Mouse (Mus musculus) liver, embryonic 13.5 days (tissue): Measurements from ENCODE around the gene Lpp. TPM values are rescaled to one million over a fixed set of nuclear protein-coding genes. Genes with fewer than 3 reads are reported as not detected.

Experiments
- ATAC-seq: fragments of 200-750 bp; cut with Nextera tagmentation; 2 replicates; pipeline ENCODE4 v1.8.0; 2017; ENCODE audit warnings: low read depth, mild to moderate bottlenecking, moderate number of reproducible peaks, moderate library complexity
- DNase-seq: peaks from one replicate; pipeline ENCODE4 v3.0.0; 2022
- H3K27ac ChIP-seq: fragments of 300-500 bp; sonication (generic); 2 replicates; pipeline ENCODE4 v1.5.1; 2015; ENCODE audit warnings: moderate library complexity, mild to moderate bottlenecking, inconsistent platforms
- H3K27me3 ChIP-seq: fragments of 300-500 bp; sonication (generic); 2 replicates; pipeline ENCODE4 v1.6.1; 2015; ENCODE audit warnings: mild to moderate bottlenecking, inconsistent platforms
- H3K36me3 ChIP-seq: fragments of 300-500 bp; sonication (generic); 2 replicates; pipeline ENCODE4 v1.6.1; 2015; ENCODE audit warnings: mild to moderate bottlenecking, inconsistent platforms
- H3K4me1 ChIP-seq: fragments of 300-500 bp; sonication (generic); replicated peaks from 2 replicates; pipeline ENCODE4 v1.6.1; 2015; ENCODE audit warnings: inconsistent platforms
- H3K4me2 ChIP-seq: fragments of 300-500 bp; sonication (generic); 2 replicates; pipeline ENCODE4 v1.6.1; 2015; ENCODE audit warnings: inconsistent platforms, mild to moderate bottlenecking, moderate library complexity
- H3K4me3 ChIP-seq: fragments of 300-500 bp; sonication (generic); replicated peaks from 2 replicates; pipeline ENCODE4 v1.5.1; 2015; ENCODE audit warnings: mild to moderate bottlenecking, inconsistent platforms
- H3K9ac ChIP-seq: fragments of 300-500 bp; sonication (generic); 2 replicates; pipeline ENCODE4 v1.6.1; 2015; ENCODE audit warnings: mild to moderate bottlenecking, inconsistent platforms
- H3K9me3 ChIP-seq: fragments of 300-500 bp; sonication (generic); replicated peaks from 2 replicates; pipeline ENCODE4 v1.6.1; 2016; ENCODE audit warnings: inconsistent platforms
- WGBS: fragments of 180-500 bp; shearing (Covaris S2); methylation state at CpG from one replicate; pipeline ENCODE4 v1.1.7; 2015; ENCODE audit not compliant: insufficient replicate concordance; 5-methylcytosine and 5-hydroxymethylcytosine counted together
- microRNA counts: library from miRNA; unstranded; fragments of <30 nt; microRNA quantifications from one replicate; lab custom pipeline; 2016
- microRNA-seq: library from miRNA; unstranded; fragments of <30 nt; microRNA quantifications from one replicate; pipeline ENCODE4, GENCODE M21; 2016
- polyA plus RNA-seq: library from polyadenylated mRNA; unstranded; fragments of >200 nt; fragmentation: Nextera tagmentation; extraction: Ambion mirVana; gene quantifications from 2 replicates; pipeline ENCODE4 v1.2.1, GENCODE M21; 2015

Lpp gene
- polyA plus RNA-seq, 1 experiment from 2014 or later, result 6.1 TPM

DNA sequence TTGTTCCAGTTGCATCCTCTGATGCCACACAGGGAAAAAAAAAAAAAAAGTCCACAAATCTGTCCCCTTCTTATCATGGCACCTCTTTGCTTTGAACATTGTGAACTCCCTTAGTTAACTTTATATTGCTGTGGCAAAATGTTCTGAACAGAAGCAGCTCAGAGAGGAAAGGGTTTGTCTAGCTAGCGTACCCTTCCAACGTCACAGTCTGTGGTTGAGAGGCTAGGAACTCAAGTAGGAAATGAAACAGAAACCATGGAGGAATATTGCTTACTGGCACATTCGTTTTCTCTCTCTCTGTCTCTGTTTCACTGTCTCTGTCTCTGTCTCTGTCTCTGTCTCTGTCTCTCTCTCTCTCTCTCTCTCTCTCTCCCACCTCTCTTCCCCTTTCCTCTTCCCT, 631.3 kb downstream of the Lpp start:
- no peak overlapping the region for H3K9ac ChIP-seq
- H3K4me2 ChIP-seq, result no peak overlapping the region
- WGBS, result 38% methylated on average over 3 of the region's 3 CpGs
- no peaks in the 10 kb centered on the region for H3K4me1 ChIP-seq
- H3K27me3 ChIP-seq, result no peaks in the 10 kb centered on the region
- no peak overlapping the region for H3K27ac ChIP-seq
- no peak for ATAC-seq
- H3K9me3 ChIP-seq, result no peaks in the 10 kb centered on the region
- H3K36me3 ChIP-seq, result no peaks in the 10 kb centered on the region
- no peak for DNase-seq
- no peak overlapping the region for H3K4me3 ChIP-seq

DNA sequence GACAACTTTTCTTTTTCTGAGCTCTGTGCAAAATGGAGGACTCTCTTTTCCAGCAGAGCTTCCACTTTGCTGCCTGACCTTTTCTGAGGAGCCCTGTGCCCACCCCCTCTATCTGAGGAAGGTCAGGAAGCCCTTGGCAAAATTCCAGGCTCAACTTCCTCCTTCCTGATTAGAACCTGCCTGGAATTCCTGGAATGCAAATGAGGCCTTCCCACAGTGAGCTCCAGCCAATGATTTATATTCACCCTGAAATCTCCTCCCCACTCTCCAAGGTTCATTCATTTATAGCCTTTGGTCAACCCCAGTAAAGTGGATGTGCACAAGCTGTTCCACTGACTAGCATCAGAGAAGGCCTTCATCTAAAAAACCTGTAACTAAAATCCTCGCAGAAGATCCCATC, 632.9 kb downstream of the Lpp start:
- Histone ChIP-seq H3K36me3 (no peaks in the 10 kb centered on the region), H3K4me1 (no peaks in the 10 kb centered on the region), H3K27me3 (no peaks in the 10 kb centered on the region), H3K27ac (no peak overlapping the region), H3K4me2 (no peak overlapping the region), H3K9ac (no peak overlapping the region), H3K9me3 (no peaks in the 10 kb centered on the region), H3K4me3 (no peak overlapping the region)
- 42% methylated on average over 1 of the region's 1 CpGs for WGBS
- no peak for DNase-seq
- no peak for ATAC-seq

DNA sequence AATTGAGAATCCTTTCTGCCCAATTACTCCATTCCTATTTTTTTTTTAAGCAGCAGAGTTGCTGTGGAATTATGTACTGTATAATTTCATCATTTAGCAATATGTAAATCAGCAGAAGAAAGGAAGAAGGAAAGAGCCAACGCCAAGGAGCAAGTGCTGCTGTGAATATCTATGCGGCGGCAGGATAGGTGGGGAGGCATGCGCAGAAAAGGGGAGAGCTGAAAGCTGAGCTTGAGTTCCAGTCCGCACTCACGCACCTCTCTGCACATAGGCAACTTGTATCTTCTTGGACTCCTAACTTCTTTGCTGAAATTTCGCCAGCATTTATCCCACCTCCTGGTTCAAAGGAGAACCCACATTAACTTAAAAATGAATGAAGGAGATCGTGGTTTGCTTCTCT, 636.2 kb downstream of the Lpp start:
- Histone ChIP-seq H3K4me1 (no peaks in the 10 kb centered on the region), H3K36me3 (no peaks in the 10 kb centered on the region), H3K27ac (no peak overlapping the region), H3K9ac (no peak overlapping the region), H3K4me3 (no peak overlapping the region), H3K9me3 (no peaks in the 10 kb centered on the region), H3K27me3 (no peaks in the 10 kb centered on the region), H3K4me2 (no peak overlapping the region)
- 69% methylated on average over 8 of the region's 8 CpGs for WGBS
- DNase-seq (no peak), ATAC-seq (no peak)

DNA sequence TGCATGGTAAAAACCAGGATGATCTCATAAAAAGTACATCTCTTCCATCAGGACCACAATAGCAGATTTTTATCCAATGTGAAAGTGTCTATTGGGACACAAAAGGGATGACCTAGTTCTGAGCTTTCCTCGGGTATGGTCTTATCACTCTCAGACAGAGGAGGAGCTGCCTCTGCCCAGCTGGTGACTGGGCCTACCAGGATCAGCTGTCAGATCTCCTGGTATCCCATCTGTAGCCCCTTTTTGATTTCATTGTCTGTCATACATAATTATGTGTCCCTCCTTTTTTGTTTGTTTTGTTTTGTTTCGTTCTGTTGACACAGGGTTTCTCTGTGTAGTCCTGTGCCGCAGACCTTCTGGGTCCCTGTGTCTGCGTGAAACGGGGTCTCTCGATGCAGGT, 644.1 kb downstream of the Lpp start:
- no peak for ATAC-seq
- 65% methylated on average over 6 of the region's 6 CpGs for WGBS
- no peaks in the 10 kb centered on the region for H3K36me3 ChIP-seq
- DNase-seq, result no peak
- H3K27me3 ChIP-seq, result no peaks in the 10 kb centered on the region
- no peak overlapping the region for H3K27ac ChIP-seq
- no peaks in the 10 kb centered on the region for H3K4me1 ChIP-seq
- no peak overlapping the region for H3K4me3 ChIP-seq
- no peaks in the 10 kb centered on the region for H3K9me3 ChIP-seq
- no peak overlapping the region for H3K4me2 ChIP-seq
- no peak overlapping the region for H3K9ac ChIP-seq

DNA sequence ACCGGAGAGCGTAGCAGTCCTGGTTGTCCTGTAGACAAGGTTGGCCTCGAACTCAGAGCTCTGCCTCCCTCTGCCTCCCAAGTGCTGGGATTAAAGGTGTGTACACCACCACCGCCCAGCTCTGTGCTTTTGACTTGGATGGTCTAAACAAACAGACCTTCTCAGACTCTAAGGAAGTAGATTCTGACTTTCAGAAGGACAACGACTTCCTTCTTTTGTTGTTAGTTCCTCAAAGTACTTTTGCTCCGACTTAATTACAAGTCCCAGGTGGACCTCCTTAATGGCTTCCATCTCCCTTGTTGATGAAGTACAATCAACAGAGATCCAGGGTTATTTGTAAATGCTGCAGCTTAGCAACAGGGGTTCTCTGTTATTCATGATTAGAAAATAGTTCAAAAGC, 645.2 kb downstream of the Lpp start:
- ATAC-seq (no peak), DNase-seq (no peak)
- no peaks in the 10 kb centered on the region for H3K27me3 ChIP-seq
- no peak overlapping the region for H3K27ac ChIP-seq
- no peaks in the 10 kb centered on the region for H3K4me1 ChIP-seq
- no peak overlapping the region for H3K4me2 ChIP-seq
- WGBS, result 50% methylated on average over 6 of the region's 6 CpGs
- H3K36me3 ChIP-seq, result no peaks in the 10 kb centered on the region
- H3K4me3 ChIP-seq, result no peak overlapping the region
- H3K9ac ChIP-seq, result no peak overlapping the region
- H3K9me3 ChIP-seq, result no peaks in the 10 kb centered on the region

DNA sequence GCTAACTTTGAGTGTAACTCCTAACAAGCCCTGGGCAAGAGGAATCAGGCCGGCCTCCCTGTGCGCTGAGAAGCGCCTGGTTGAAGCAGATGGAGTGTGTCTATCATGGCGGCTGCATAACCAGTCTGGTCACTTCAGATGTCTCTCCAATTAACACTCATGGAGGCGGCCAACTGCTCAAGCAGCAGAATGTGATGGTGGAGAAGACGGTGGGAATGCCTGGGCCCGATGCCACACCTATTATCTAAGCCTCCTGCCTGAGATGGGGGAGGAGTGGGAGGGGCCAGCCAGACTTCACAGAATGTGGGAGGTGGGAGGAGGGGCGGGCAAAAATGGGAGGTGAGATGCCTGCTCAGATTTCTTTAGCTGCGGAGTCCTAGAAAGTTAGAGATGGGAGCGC, 646.6 kb downstream of the Lpp start:
- H3K4me3 ChIP-seq, result no peak overlapping the region
- no peak overlapping the region for H3K27ac ChIP-seq
- H3K4me2 ChIP-seq, result no peak overlapping the region
- ATAC-seq (no peak), DNase-seq (no peak)
- H3K27me3 ChIP-seq, result no peaks in the 10 kb centered on the region
- no peaks in the 10 kb centered on the region for H3K36me3 ChIP-seq
- no peaks in the 10 kb centered on the region for H3K9me3 ChIP-seq
- H3K9ac ChIP-seq, result no peak overlapping the region
- H3K4me1 ChIP-seq, result no peaks in the 10 kb centered on the region
- 56% methylated on average over 10 of the region's 10 CpGs for WGBS

DNA sequence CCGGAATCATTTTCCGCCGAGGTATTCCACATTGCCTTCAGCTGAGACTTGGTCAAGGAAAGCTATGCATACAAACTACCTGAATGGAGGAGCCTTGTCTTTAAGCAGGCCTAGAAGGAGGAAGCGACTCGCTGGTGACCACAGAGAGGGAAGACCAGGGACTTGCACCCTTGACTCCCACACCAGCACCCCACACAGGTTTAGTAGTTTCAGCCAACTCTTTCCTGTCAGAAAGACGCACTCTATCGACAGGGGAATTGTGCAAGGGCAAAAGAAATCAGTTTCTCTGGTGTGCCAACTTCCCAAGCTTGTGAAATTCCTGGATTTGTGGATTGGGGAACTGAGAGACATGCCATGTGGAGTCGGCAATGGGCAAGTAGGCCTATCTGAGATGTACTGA, 647.9 kb downstream of the Lpp start:
- Histone ChIP-seq H3K9ac (no peak overlapping the region), H3K4me2 (no peak overlapping the region), H3K27me3 (no peaks in the 10 kb centered on the region), H3K4me3 (no peak overlapping the region), H3K36me3 (no peaks in the 10 kb centered on the region), H3K4me1 (no peaks in the 10 kb centered on the region), H3K27ac (no peak overlapping the region), H3K9me3 (no peaks in the 10 kb centered on the region)
- no peak for ATAC-seq
- 57% methylated on average over 8 of the region's 8 CpGs for whole genome bisulfite sequencing
- no peak for DNase-seq

DNA sequence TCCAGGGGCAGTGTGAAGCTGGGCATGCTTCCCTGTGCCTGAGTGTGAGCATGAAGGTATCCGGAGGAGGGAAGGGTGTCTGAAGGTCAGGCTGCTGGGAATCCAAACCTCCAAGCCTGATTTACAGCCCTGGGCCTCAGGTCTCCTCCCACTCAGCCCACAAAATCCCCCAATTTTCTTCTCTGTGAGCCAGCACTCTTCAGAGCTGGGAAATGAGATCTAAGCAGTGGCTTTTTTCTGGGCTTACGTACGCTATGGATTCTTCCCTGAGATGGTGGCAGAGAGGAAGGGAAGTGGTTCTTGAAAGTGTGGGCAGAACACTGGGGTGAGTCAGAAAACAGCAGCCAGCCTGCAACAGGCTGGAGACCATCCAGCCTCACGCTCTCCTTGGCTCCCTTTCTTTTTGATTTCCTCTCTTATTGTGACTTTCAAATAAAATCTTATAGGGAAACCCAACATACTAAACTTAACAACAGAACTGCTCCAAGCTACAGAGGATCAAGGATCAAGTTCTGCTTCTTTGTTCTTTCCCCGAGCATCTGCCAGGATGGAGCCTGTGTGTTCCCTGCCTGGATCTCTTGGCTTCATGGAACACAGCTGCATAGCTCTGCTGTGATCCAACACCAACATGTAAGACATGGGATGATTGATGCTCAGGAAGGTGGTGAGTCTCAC, 648.7 kb downstream of the Lpp start:
- DNase-seq, result no peak

More for the DNA sequence above, 648.7 kb downstream of the Lpp start:
- Histone ChIP-seq H3K4me3 (no peak overlapping the region), H3K36me3 (no peaks in the 10 kb centered on the region), H3K9me3 (no peaks in the 10 kb centered on the region), H3K9ac (no peak overlapping the region), H3K27me3 (no peaks in the 10 kb centered on the region), H3K4me1 (no peaks in the 10 kb centered on the region), H3K27ac (no peak overlapping the region), H3K4me2 (no peak overlapping the region)
- 50% methylated on average over 5 of the region's 5 CpGs for whole genome bisulfite sequencing
- ATAC-seq, result no peak

MicroRNA genes within 50 kb of the gene (microRNA counts, 519-probe panel; counts per million panel counts)
- microRNA mmu-miR-28 (lab: Ali Mortazavi, UCI), result 4,775 counts per million, percentile 47 among the panel's probes with 10 or more counts

Small RNAs within 50 kb of the gene (microRNA-seq; reads per million reads assigned to microRNA genes)
- gene Mir28a, result 819 reads per million, percentile 72 among the genes with 10 or more reads in this experiment
